Mouse (Mus musculus) kidney, adult 2 months (tissue): ENCODE data around the gene Hdgfl3. TPM values are rescaled to one million over a fixed set of nuclear protein-coding genes. Genes with fewer than 3 reads are reported as not detected.

Experiments
- DNase-seq: peaks from one replicate; pipeline ENCODE4 v3.0.0; 2021
- H3K27ac ChIP-seq: fragments of 200-500 bp; 2 replicates; pipeline ENCODE4 v1.5.1; 2012; ENCODE audit warnings: low read depth, low read length, control low read depth, inconsistent platforms; ENCODE audit not compliant: insufficient read depth
- H3K27me3 ChIP-seq: fragments of 200-500 bp; replicated peaks from 2 replicates; pipeline ENCODE4 v1.6.1; 2012; ENCODE audit warnings: mild to moderate bottlenecking, moderate library complexity, low read length, inconsistent platforms; ENCODE audit not compliant: control insufficient read depth, insufficient read depth
- H3K36me3 ChIP-seq: fragments of 200-500 bp; 2 replicates; pipeline ENCODE4 v1.6.1; 2012; ENCODE audit warnings: mild to moderate bottlenecking, moderate library complexity, low read length, inconsistent platforms; ENCODE audit not compliant: control insufficient read depth, insufficient read depth
- H3K4me1 ChIP-seq: fragments of 200-500 bp; 2 replicates; pipeline ENCODE4 v1.6.1; 2011; ENCODE audit warnings: low read length; ENCODE audit not compliant: control insufficient read depth, insufficient read depth
- H3K4me3 ChIP-seq: fragments of 200-500 bp; 2 replicates; pipeline ENCODE4 v1.5.1; 2011; ENCODE audit warnings: mild to moderate bottlenecking, low read depth, low read length, control low read depth; ENCODE audit not compliant: insufficient read depth
- CTCF ChIP-seq: fragments of 200-500 bp; conservative IDR thresholded peaks from 2 replicates; pipeline ENCODE4 v1.5.1; 2011; ENCODE audit warnings: low read depth, mild to moderate bottlenecking, control low read depth, low read length, moderate library complexity, mixed read lengths; ENCODE audit not compliant: insufficient read depth, insufficient read length
- POLR2A ChIP-seq: fragments of 200-500 bp; IDR thresholded peaks from one replicate; pipeline ENCODE4 v1.6.1; 2011; ENCODE audit warnings: low read depth, low read length, control low read depth
- WGBS: fragments of 180-500 bp; shearing (Covaris S2); methylation state at CpG from one replicate; pipeline ENCODE4 v1.1.7; 2018; 5-methylcytosine and 5-hydroxymethylcytosine counted together
- polyA plus RNA-seq: library from polyadenylated mRNA; depleted of rRNA; stranded (reverse); fragments of >200 nt; gene quantifications from 2 replicates; pipeline ENCODE4 v1.2.3, GENCODE M21; 2012; rRNA removed

Gene Hdgfl3
- polyA plus RNA-seq: 1.5 TPM in 2 replicates

DNA sequence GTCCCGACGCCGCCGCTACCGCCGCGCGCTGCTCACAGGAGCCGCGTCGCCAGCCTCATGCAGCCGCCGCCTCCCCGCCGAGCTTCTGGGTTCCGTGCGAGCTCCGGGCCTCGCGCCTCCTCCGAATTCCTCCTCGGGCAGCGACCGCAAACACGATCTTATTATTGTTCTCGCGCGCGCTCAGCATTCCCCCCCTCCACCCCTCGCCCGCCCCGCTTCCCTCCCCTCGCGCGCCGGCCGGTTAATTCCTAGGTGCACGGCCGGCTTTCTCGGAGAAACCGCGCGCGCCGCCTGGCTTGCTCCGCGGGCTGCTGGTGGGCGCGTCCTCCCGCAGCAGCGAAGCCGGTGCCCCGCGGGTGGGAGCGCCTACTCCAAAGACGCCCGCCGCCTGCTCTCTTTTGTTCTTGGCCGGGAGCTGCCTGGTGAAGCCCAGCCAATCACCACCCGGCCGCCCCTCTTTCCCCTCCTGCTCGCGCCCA lies at the start of gene Hdgfl3:
Gene Hdgfl3 (minus strand): TSS at position 207 of the 479 bp plus-strand sequence.
- H3K36me3 ChIP-seq: no peaks in the 10 kb centered on the region
- peak within 1 kb of the TSS; percentile 72 for H3K4me3 ChIP-seq
- no peaks in the 10 kb centered on the region for H3K27me3 ChIP-seq
- WGBS: under 1% methylated on average over 59 of the region's 63 CpGs
- peak; percentile 80 for DNase-seq
- TF ChIP-seq CTCF: no peak
- no peak for TF ChIP-seq POLR2A
- H3K4me1 ChIP-seq: 0 out of 2 replicates have a peak, but pooled peaks cover 3% of the 10 kb centered on the region
- H3K27ac ChIP-seq: no peak within 1 kb of the TSS

DNA sequence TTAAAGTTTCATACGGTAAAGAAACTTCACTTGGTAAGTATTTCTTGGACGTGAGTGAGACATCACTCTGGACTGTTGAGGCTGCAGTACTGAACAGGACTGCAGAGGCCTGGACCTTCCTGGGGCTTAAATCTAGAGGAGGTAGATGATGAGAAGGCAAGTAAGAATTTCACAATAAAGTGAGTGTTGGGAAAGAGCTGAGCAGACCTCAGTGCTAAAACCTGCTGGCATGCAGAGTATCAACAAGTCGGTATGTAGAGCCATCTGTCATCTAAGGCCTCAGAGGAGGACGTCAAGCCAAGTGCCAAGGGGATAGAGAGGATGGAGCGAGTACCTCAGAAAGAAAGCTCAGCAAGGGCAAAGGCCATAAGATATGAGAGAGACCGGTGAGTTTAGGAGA lies 49.4 kb upstream of the Hdgfl3 start:
- TF ChIP-seq POLR2A (no peak), CTCF (no peak)
- H3K36me3 ChIP-seq: no peaks in the 10 kb centered on the region
- H3K4me1 ChIP-seq: no peaks in the 10 kb centered on the region
- H3K4me3 ChIP-seq: no peak overlapping the region
- DNase-seq: no peak
- no peak overlapping the region for H3K27ac ChIP-seq
- no peaks in the 10 kb centered on the region for H3K27me3 ChIP-seq
- 84% methylated on average over 6 of the region's 6 CpGs for WGBS

DNA sequence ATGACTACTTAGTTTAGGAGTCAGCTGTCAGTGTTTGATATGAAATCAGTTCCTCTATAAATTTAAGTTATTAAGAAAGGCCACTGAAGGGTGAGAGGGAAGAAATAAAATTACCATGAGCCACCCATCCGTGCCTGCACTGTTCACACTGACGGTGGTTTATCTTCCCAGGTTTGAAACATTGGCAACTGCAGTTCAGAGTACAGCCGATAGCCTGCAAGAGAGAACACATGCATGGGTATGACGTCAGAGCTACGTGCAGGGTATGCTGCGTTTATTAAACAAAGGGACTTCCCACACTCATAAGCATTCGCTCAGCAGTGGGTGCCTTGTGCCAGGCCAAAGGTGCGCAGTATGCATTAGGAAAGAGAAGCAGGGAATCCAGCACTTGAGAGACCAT lies 44.0 kb upstream of the Hdgfl3 start:
- TF ChIP-seq CTCF: no peak
- no peak for TF ChIP-seq POLR2A
- no peak for DNase-seq
- no peak overlapping the region for H3K27ac ChIP-seq
- WGBS: 75% methylated on average over 8 of the region's 8 CpGs
- no peaks in the 10 kb centered on the region for H3K4me1 ChIP-seq
- H3K4me3 ChIP-seq: no peak overlapping the region
- no peaks in the 10 kb centered on the region for H3K36me3 ChIP-seq
- no peaks in the 10 kb centered on the region for H3K27me3 ChIP-seq

DNA sequence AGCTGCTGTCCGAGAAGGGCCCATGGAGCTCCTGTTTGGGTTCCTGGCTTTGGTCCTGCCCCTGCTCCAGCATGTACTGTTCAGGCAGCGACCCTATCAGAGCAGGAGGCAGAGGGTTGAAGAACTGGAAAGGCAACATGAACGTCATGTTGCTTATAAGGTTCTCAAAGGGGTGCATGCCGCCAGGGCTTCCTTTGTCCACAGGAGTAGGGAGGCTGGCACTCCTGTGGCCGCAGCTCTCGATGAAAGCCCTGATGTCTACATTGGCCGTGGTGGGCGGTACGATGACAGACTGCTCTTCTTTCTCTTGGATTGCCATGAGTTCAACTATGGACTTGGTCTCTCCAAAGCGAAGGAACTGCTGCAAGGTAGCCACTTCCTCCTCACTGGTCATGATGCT lies 40.3 kb upstream of the Hdgfl3 start:
- Histone ChIP-seq H3K4me3 (no peak overlapping the region), H3K4me1 (no peaks in the 10 kb centered on the region), H3K27me3 (no peaks in the 10 kb centered on the region), H3K27ac (no peak overlapping the region), H3K36me3 (no peaks in the 10 kb centered on the region)
- no peak for TF ChIP-seq CTCF
- TF ChIP-seq POLR2A: no peak
- DNase-seq: no peak
- 91% methylated on average over 10 of the region's 10 CpGs for WGBS

DNA sequence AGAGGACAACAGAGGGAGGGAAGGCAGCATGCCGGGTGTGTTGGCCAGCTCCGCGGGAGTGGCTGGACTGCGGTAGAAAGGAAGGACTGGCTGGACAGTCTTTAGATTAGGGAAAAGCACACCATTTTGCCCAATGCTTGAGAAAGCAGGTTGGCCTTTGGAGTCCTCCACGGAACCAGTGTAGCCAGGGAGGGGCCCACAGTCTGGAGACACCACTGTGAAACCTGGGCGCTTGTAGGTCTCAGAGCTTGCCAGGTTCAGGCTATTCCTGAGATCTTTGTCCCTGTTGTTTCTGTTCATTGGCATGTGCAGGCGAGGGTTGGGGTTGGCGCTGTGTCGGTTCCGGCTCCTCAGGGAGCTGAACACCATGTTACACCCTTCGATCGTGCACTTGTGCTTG lies 39.7 kb upstream of the Hdgfl3 start:
- Histone ChIP-seq H3K4me1 (no peaks in the 10 kb centered on the region), H3K36me3 (no peaks in the 10 kb centered on the region), H3K27me3 (no peaks in the 10 kb centered on the region), H3K27ac (no peak overlapping the region), H3K4me3 (no peak overlapping the region)
- 89% methylated on average over 12 of the region's 12 CpGs for WGBS
- DNase-seq: no peak
- TF ChIP-seq POLR2A (no peak), CTCF (no peak)

DNA sequence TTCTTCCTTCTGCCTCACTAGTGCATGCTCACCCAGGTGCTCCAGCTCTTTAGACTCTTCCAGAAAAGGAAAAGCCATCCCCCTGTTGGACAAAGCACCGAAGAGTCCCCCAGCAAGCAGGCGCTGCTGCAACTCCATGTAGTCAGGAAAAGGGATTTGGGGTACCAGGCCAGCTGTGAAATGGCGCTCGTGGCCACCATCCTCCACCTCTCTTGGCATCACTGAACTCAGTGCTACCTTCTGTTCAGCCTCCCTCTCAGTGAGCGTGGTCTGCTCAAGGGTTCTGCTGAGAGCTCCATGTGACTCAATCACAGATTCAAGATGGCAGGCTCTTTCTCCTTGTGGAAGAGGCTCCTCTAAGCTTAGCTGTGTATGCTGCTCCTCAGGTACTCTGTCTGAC lies 39.1 kb upstream of the Hdgfl3 start:
- Histone ChIP-seq H3K4me1 (no peaks in the 10 kb centered on the region), H3K27me3 (no peaks in the 10 kb centered on the region), H3K36me3 (no peaks in the 10 kb centered on the region), H3K4me3 (no peak overlapping the region), H3K27ac (no peak overlapping the region)
- TF ChIP-seq POLR2A: no peak
- TF ChIP-seq CTCF: no peak
- 96% methylated on average over 5 of the region's 5 CpGs for WGBS
- no peak for DNase-seq

DNA sequence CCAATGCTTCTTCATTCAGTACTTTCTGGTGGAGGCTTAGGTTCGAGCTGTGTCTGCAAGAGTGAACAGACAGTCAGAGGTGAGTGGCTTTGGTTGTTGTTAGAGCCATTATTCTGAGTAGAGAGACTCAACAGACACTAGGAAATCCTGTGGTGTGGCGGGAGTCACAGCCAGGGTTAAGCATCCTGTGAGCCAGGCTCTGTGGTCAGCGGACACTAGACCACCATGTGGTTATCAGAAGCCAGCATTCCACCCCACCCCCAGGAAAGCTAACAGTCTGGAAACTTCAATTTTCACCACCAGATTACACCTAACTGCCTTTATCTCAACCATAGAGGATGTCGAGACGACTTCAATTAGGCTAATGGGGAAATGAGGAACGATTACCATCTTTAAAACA lies 34.7 kb upstream of the Hdgfl3 start:
- no peaks in the 10 kb centered on the region for H3K36me3 ChIP-seq
- 76% methylated on average over 6 of the region's 6 CpGs for WGBS
- no peak for DNase-seq
- TF ChIP-seq CTCF (no peak), POLR2A (no peak)
- H3K4me1 ChIP-seq: no peaks in the 10 kb centered on the region
- no peaks in the 10 kb centered on the region for H3K27me3 ChIP-seq
- H3K27ac ChIP-seq: no peak overlapping the region
- H3K4me3 ChIP-seq: no peak overlapping the region

DNA sequence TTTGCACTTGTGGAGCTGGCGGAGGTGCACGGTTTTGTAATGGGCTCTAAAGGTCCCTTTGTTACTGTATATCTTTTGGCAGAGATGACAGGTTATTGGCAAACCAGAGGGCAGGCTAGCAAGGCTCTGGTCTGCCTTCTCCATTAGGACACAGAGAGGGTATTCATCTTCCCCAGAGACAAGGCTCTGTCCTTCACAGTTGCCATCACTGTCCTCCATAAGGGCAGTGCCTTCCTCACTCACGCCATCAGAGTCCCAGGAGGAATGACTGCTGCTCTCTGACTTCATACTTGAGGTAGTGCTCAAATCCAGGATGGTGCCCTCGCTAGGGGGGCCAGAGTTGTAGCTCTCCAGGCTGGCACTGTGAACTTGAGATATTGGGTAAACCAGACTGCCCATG lies 34.2 kb upstream of the Hdgfl3 start:
- no peak for DNase-seq
- H3K27ac ChIP-seq: no peak overlapping the region
- 78% methylated on average over 4 of the region's 4 CpGs for WGBS

More for the DNA sequence above, 34.2 kb upstream of the Hdgfl3 start:
- H3K27me3 ChIP-seq: no peaks in the 10 kb centered on the region
- no peaks in the 10 kb centered on the region for H3K36me3 ChIP-seq
- H3K4me1 ChIP-seq: no peaks in the 10 kb centered on the region
- no peak for TF ChIP-seq CTCF
- no peak for TF ChIP-seq POLR2A
- no peak overlapping the region for H3K4me3 ChIP-seq
